Mouse (Mus musculus) hindbrain, postnatal 0 days (tissue): Measurements from ENCODE around the gene Mmp11. TPM values are rescaled to one million over a fixed set of nuclear protein-coding genes. Genes with fewer than 3 reads are reported as not detected.

Source experiments
- ATAC-seq: fragments of 200-750 bp; cut with Nextera tagmentation; 2 replicates; pipeline ENCODE4 v1.8.0; 2017; ENCODE audit warnings: mild to moderate bottlenecking, moderate TSS enrichment, moderate library complexity
- DNase-seq: peaks from one replicate; pipeline ENCODE4 v3.0.0-alpha.2; 2015; ENCODE audit warnings: low spot score
- H3K27ac ChIP-seq: fragments of 300-500 bp; sonication (generic); 2 replicates; pipeline ENCODE4 v1.5.1; 2014; ENCODE audit warnings: mild to moderate bottlenecking
- H3K27me3 ChIP-seq: fragments of 300-500 bp; sonication (generic); 2 replicates; pipeline ENCODE4 v1.6.1; 2014; ENCODE audit warnings: low read length, mixed read lengths; ENCODE audit not compliant: insufficient read depth
- H3K36me3 ChIP-seq: fragments of 300-500 bp; sonication (generic); 2 replicates; pipeline ENCODE4 v1.6.1; 2014; ENCODE audit warnings: low read length, mixed read lengths; ENCODE audit not compliant: insufficient read depth
- H3K4me1 ChIP-seq: fragments of 300-500 bp; sonication (generic); 2 replicates; pipeline ENCODE4 v1.6.1; 2014; ENCODE audit warnings: antibody characterized with exemption, low read length, mixed read lengths; ENCODE audit not compliant: insufficient read depth
- H3K4me2 ChIP-seq: fragments of 300-500 bp; sonication (generic); 2 replicates; pipeline ENCODE4 v1.6.1; 2014; ENCODE audit warnings: low read depth, mild to moderate bottlenecking, low read length, moderate library complexity, mixed read lengths
- H3K4me3 ChIP-seq: fragments of 300-500 bp; sonication (generic); 2 replicates; pipeline ENCODE4 v1.5.1; 2014; ENCODE audit warnings: low read length
- H3K9ac ChIP-seq: fragments of 300-500 bp; sonication (generic); replicated peaks from 2 replicates; pipeline ENCODE4 v1.6.1; 2014; ENCODE audit warnings: mild to moderate bottlenecking, low read length, moderate library complexity, mixed read lengths
- H3K9me3 ChIP-seq: fragments of 300-500 bp; sonication (generic); 2 replicates; pipeline ENCODE4 v1.6.1; 2016; ENCODE audit warnings: low read length, mixed read lengths
- CTCF ChIP-seq: IDR thresholded peaks from 2 replicates; pipeline ENCODE4 v1.5.1; 2016; ENCODE audit warnings: antibody characterized with exemption, control low read depth, low read depth
- WGBS: fragments of 180-500 bp; shearing (Covaris S2); extraction: QIAGEN DNeasy Blood & Tissue Kit; methylation state at CpG from one replicate; pipeline ENCODE4 v1.1.7; 2014; 5-methylcytosine and 5-hydroxymethylcytosine counted together
- polyA plus RNA-seq: library from polyadenylated mRNA; unstranded; fragments of >200 nt; fragmentation: Nextera tagmentation; extraction: Ambion mirVana; gene quantifications from 2 replicates; pipeline ENCODE4 v1.2.1, GENCODE M21; 2015
- total RNA-seq: library from RNA; depleted of rRNA; stranded (reverse); fragments of >200 nt; gene quantifications from 2 replicates; pipeline ENCODE4 v1.2.3, GENCODE M21; 2014

The Mmp11 gene
- total and polyA plus RNA-seq, 2 experiments from 2014 or later = 8.3 to 9.5 TPM

DNA sequence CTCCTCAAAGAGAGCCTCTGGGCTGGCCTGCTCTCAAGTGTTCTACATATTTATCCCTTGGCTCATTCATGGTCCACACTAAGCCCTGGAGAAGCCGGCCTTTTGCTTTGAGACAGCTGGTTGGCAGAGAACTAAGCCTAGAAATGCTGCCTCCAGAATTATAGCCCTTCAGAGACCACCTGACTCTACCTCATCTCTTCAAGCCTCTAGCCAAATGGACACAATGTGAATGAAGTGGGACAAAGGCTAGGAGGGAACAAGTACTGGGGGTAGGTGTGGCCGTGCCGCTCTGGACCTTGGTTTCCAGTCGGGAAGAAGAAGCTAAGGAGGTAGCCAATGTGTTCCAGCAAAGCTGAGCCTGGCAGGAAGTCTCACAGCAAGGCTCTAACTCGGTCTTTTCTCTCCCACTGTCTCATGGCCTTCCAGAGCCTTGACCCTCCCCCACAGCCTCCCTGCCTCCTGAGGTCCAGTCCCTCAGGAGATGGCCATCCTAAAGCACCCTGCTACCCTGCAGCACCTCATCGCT is 38.2 kb downstream of the Mmp11 start:
- TF ChIP-seq CTCF = no peak
- no peak for ATAC-seq
- Histone ChIP-seq H3K9me3 (no peaks in the 10 kb centered on the region), H3K4me3 (no peak overlapping the region), H3K4me2 (no peak overlapping the region), H3K27me3 (no peaks in the 10 kb centered on the region), H3K36me3 (peaks cover 57% of the 10 kb centered on the region), H3K4me1 (peaks cover 4% of the 10 kb centered on the region), H3K27ac (peak overlapping the region; percentile 43), H3K9ac (no peak overlapping the region)
- no peak for DNase-seq
- WGBS = 68% methylated on average over 6 of the region's 6 CpGs

DNA sequence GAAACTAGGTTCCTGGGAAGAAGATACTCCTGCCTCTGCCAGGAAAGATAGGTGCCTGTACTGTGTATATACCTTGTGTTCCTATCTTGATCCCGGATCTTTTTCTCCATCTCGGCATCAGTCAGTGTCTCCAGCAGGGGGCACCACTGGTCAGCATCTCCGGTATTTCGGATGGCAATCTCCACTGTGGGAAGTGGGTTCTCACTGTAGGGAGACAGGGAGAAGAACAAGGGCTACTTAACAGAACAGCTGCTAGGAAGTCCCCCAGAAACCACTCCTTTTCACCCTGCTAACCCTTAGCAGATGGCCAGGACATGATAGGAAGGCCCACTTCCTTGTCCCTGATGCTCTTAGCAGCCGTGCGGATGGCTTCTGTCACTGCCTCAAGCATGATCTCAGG is 38.9 kb downstream of the Mmp11 start:
- no peak overlapping the region for H3K9ac ChIP-seq
- peak; percentile 85 for TF ChIP-seq CTCF
- no peak overlapping the region for H3K4me2 ChIP-seq
- H3K9me3 ChIP-seq = no peaks in the 10 kb centered on the region
- peaks cover 4% of the 10 kb centered on the region for H3K4me1 ChIP-seq
- no peak overlapping the region for H3K27ac ChIP-seq
- peak; percentile 76 for DNase-seq
- H3K36me3 ChIP-seq = peaks cover 50% of the 10 kb centered on the region
- H3K4me3 ChIP-seq = no peak overlapping the region
- ATAC-seq = no peak
- 27% methylated on average over 6 of the region's 6 CpGs for WGBS
- no peaks in the 10 kb centered on the region for H3K27me3 ChIP-seq

DNA sequence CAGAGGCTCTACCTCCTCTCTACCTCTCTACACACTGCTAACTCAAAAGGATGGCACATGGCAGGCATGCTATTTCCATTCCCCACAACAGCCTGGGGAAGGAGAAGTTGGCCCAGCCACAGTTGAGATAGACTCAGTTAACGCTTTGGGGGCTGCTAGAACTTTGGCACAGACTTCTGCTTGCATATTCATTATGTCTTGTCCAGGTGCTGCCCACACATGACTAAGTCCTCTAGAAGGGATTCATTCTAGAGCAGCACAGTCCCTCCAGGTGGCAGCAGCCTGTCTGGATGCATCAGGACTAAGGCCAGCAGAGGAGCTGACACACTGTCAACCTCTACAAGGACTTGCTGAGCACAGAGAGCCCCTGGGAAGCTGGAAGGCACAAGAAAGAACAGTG is 40.1 kb downstream of the Mmp11 start:
- no peak overlapping the region for H3K27ac ChIP-seq
- WGBS = 77% methylated on average over 1 of the region's 1 CpGs
- H3K36me3 ChIP-seq = peaks cover 39% of the 10 kb centered on the region
- no peak for DNase-seq
- no peak for ATAC-seq
- no peak overlapping the region for H3K4me2 ChIP-seq
- no peaks in the 10 kb centered on the region for H3K9me3 ChIP-seq
- H3K4me3 ChIP-seq = no peak overlapping the region
- no peaks in the 10 kb centered on the region for H3K27me3 ChIP-seq
- H3K9ac ChIP-seq = no peak overlapping the region
- no peak for TF ChIP-seq CTCF
- peaks cover 4% of the 10 kb centered on the region for H3K4me1 ChIP-seq

DNA sequence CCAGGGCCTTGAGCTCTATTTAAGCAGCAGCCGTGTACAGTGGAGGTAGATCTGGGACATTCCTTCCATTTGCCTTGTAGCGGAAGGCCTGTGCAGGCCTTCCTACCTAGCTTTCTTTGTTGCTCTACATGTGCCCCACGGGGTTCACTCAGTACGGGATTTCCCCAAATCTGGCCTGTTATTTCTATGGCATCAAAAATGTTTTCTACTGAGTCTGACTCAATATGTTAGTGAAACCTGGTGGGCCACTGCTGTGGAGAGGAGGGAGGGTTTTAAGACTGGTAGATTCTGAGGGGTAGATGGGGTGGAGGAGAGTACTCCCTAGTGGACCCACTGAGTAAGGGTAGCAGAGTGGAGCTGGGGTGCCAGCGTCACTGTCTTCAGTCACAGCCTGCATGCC is 40.6 kb downstream of the Mmp11 start:
- H3K27ac ChIP-seq = no peak overlapping the region
- H3K4me1 ChIP-seq = peaks cover 4% of the 10 kb centered on the region
- no peaks in the 10 kb centered on the region for H3K9me3 ChIP-seq
- DNase-seq = no peak
- H3K4me3 ChIP-seq = no peak overlapping the region
- H3K36me3 ChIP-seq = peaks cover 34% of the 10 kb centered on the region
- H3K27me3 ChIP-seq = no peaks in the 10 kb centered on the region
- no peak for ATAC-seq
- H3K4me2 ChIP-seq = no peak overlapping the region
- no peak overlapping the region for H3K9ac ChIP-seq
- WGBS = 89% methylated on average over 5 of the region's 5 CpGs
- TF ChIP-seq CTCF = no peak

DNA sequence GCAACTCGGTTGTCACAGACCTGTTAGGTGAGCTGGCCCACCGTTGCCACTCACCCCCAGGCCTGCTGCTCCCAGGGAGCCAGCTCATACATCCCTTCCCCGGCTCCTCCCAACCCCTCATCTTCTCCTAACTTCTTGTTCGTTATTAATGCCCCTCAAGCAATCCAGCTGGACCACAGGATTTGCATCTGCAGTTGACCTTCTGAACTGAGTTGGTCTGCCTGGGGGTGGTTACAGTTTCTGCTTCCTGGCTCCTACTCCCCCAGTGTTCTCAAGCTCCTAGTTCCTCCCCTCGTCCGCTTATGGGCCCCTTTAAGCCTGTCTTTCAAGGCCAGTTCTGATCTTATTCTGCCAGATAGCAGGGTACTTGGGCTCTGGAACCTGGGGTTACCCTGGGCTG is 41.7 kb downstream of the Mmp11 start:
- WGBS = 77% methylated on average over 6 of the region's 6 CpGs
- TF ChIP-seq CTCF = no peak
- Histone ChIP-seq H3K9ac (no peak overlapping the region), H3K27ac (no peak overlapping the region), H3K4me2 (no peak overlapping the region), H3K36me3 (peaks cover 28% of the 10 kb centered on the region), H3K4me3 (no peak overlapping the region), H3K4me1 (peaks cover 4% of the 10 kb centered on the region), H3K9me3 (no peaks in the 10 kb centered on the region), H3K27me3 (no peaks in the 10 kb centered on the region)
- no peak for DNase-seq
- no peak for ATAC-seq

DNA sequence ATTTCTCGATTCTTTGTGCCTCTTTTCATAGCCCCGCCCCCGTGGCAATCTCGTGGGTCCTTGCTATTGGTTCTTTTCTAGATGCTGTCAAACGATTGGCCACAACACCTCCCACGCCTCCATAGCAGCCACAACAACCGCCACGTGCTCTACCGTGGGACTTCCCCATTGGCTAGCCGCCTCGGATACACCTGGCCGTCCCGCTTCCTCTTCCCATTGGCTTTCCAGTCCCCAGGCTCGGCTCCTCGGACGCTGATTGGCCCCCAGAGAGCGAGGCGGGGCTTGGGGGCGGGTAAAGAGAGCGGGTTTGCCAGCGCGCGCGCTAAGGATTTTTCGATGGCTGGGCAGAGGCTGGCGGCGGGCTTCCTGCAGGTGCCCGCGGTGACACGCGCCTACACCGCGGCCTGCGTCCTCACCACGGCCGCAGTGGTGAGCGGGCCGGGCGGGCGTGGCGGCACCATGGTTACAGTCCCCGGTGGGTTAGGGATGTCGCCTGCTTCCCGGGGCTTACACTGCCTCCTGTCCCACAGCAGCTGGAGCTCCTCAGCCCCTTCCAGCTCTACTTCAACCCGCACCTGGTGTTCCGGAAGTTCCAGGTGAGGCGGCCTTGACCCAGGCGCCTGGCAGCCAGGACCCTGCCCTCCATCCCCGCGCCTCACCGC is 43.1 kb downstream of the Mmp11 start, which contains the start of gene Derl3:
Derl3 (plus strand) TSS at position 325 of the 662 bp plus-strand sequence.
- DNase-seq (peak; percentile 98), ATAC-seq (peak; percentile 99)
- H3K27me3 ChIP-seq = no peaks in the 10 kb centered on the region
- H3K4me3 ChIP-seq = peak within 1 kb of the TSS; percentile 40
- H3K36me3 ChIP-seq = peaks cover 24% of the 10 kb centered on the region
- 2% methylated on average over 49 of the region's 51 CpGs for whole genome bisulfite sequencing
- no peak for TF ChIP-seq CTCF
- H3K27ac ChIP-seq = peak within 1 kb of the TSS; percentile 41
- peaks cover 4% of the 10 kb centered on the region for H3K4me1 ChIP-seq
- no peaks in the 10 kb centered on the region for H3K9me3 ChIP-seq
- H3K9ac ChIP-seq = peak within 1 kb of the TSS; percentile 52; the same call in 1 of the 2 replicates
- peak within 1 kb of the TSS; percentile 85 for H3K4me2 ChIP-seq
